Mouse (Mus musculus) megakaryocyte, adult 5-6 weeks (primary cell): ENCODE measurements around the gene Fam89a. TPM values are rescaled to one million over a fixed set of nuclear protein-coding genes. Genes with fewer than 3 reads are reported as not detected.

Experiments
- ATAC-seq: 2 replicates; pipeline ENCODE4 v1.8.0; 2016; ENCODE audit warnings: mild to moderate bottlenecking, inconsistent platforms; ENCODE audit not compliant: poor library complexity, severe bottlenecking
- total RNA-seq, 2 experiments: library from RNA; stranded (forward) in 1 of 2; stranded (reverse) in 1 of 2; fragments of 153-499, 151-499 nt in 1 of 2; fragments of 221-1000, 200-1000 nt in 1 of 2; gene quantifications; 2 replicates each; pipeline versions ENCODE4 v1.2.3 to v1.2.4; 2015 to 2017

Fam89a gene
- total RNA-seq (2015) (0.98 and 1.3 TPM in 2 replicates), total RNA-seq (2017) (0.33 TPM in 1 of 2 replicates, not detected in the other)

GRCm38 (mm10) chr8:124751709-124752173 is at the start of gene Fam89a:
Fam89a (minus strand) TSS chr8:124751832.
- ATAC-seq: peak; percentile 90

GRCm38 (mm10) chr8:124800542-124800941 is 48.9 kb upstream of the Fam89a start:
- ATAC-seq: no peak

- no peak for ATAC-seq
These were observed 44.3 kb upstream of the Fam89a start for GRCm38 (mm10) chr8:124795781-124796488.

- ATAC-seq: no peak
These were observed 42.8 kb upstream of the Fam89a start for GRCm38 (mm10) chr8:124794486-124794780.

- ATAC-seq: no peak
These were observed 42.2 kb upstream of the Fam89a start for GRCm38 (mm10) chr8:124793661-124794485.

- ATAC-seq: peak; percentile 82
These were observed 41.6 kb upstream of the Fam89a start for GRCm38 (mm10) chr8:124793172-124793651.

- ATAC-seq: no peak
These were observed 41.1 kb upstream of the Fam89a start, which contains the start of gene Trim67 for GRCm38 (mm10) chr8:124792708-124793107. Trim67 (plus strand) TSS chr8:124793092.

- no peak for ATAC-seq
These were observed 40.6 kb upstream of the Fam89a start for GRCm38 (mm10) chr8:124792186-124792585.

- ATAC-seq: no peak
These were observed 40.1 kb upstream of the Fam89a start for GRCm38 (mm10) chr8:124791751-124792150.

GRCm38 (mm10) chr8:124790676-124791075 is 39.0 kb upstream of the Fam89a start:
- peak; percentile 38 for ATAC-seq

- ATAC-seq: no peak
These were observed 33.0 kb upstream of the Fam89a start for GRCm38 (mm10) chr8:124784613-124785012.

GRCm38 (mm10) chr8:124783228-124783627 is 31.6 kb upstream of the Fam89a start:
- no peak for ATAC-seq

GRCm38 (mm10) chr8:124782431-124782830 is 30.8 kb upstream of the Fam89a start:
- no peak for ATAC-seq

GRCm38 (mm10) chr8:124780236-124780635 is 28.6 kb upstream of the Fam89a start:
- ATAC-seq: no peak

- ATAC-seq: peak; percentile 81
These were observed 24.1 kb upstream of the Fam89a start for GRCm38 (mm10) chr8:124775695-124776094.

- ATAC-seq: no peak
These were observed 20.8 kb upstream of the Fam89a start for GRCm38 (mm10) chr8:124772389-124772788.

GRCm38 (mm10) chr8:124763061-124763460 is 11.4 kb upstream of the Fam89a start:
- no peak for ATAC-seq

- ATAC-seq: peak; percentile 62
These were observed 6.9 kb upstream of the Fam89a start for GRCm38 (mm10) chr8:124758544-124758943.

- no peak for ATAC-seq
These were observed 5.0 kb upstream of the Fam89a start for GRCm38 (mm10) chr8:124756601-124757000.

- ATAC-seq: no peak
These were observed 4.5 kb upstream of the Fam89a start for GRCm38 (mm10) chr8:124756153-124756552.

- ATAC-seq: no peak
These were observed 3.8 kb upstream of the Fam89a start for GRCm38 (mm10) chr8:124755481-124755880.

GRCm38 (mm10) chr8:124754792-124755190 is 3.2 kb upstream of the Fam89a start:
- ATAC-seq: no peak
